21 mouse cellular contexts compared by ENCODE assay signal in the genomic region with DNA sequence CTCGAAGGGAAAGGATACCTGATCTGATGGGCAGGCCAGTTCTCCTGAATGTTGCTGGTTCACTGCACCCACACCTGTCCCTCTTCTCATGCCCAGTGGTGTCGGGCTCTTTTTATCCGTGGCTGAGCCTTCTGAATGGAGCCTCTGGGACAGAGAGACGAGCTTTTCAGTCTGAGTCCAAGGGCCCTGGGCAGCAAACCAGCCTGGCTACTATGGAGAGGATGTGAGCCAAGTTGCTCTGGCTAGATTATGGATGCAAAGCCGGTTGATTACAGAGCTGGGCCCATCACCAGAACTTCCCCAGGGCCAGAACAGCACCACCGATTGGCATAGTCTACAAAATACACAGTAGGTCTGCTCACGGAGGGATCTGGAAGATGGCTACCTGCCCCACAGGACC. TPM values are rescaled to one million over a fixed set of nuclear protein-coding genes. Genes with fewer than 3 reads are reported as not detected.
DNase-seq lines count a peak whose midpoint lies in the region; ATAC-seq lines count a peak whose summit lies in the region.
"Had no signal": no experiment of that assay in that cellular context is flagged by ENCODE, and none has a peak within 500 bp of the region (broad histone marks: within the 10 kb centered on the region; RNA-seq: fewer than 3 reads in every experiment).

No protein-coding gene starts in this region.

- H3K9me3 ChIP-seq in midbrain, embryonic 16.5 days (replicated peaks; ENCODE audit: control insufficient read depth, low read length, poor library complexity, severe bottlenecking) = no peaks in the 10 kb centered on the region
- H3K9me3 ChIP-seq in midbrain, embryonic 13.5 days = no peaks in the 10 kb centered on the region
- H3K9me3 ChIP-seq in embryonic facial prominence, embryonic 14.5 days (ENCODE audit: control insufficient read depth, low read length) = no peaks in the 10 kb centered on the region
- H3K9me3 ChIP-seq: heart, embryonic 10.5 days; liver, embryonic 13.5 days; lung, embryonic 15.5 days had no signal

- no peak overlapping the region for H3K9ac ChIP-seq in midbrain, embryonic 16.5 days (ENCODE audit: low read depth, low read length)
- no peak overlapping the region for H3K9ac ChIP-seq in midbrain, embryonic 13.5 days (replicated peaks)
- H3K9ac ChIP-seq in embryonic facial prominence, embryonic 14.5 days (ENCODE audit: low read depth, low read length) = no peak overlapping the region
- H3K9ac ChIP-seq: liver, embryonic 13.5 days; lung, embryonic 15.5 days had no signal

- 67% methylated on average over 7 of the region's 7 CpGs for WGBS in midbrain, embryonic 16.5 days
- WGBS in midbrain, embryonic 13.5 days = 74% methylated on average over 7 of the region's 7 CpGs
- 73% methylated on average over 7 of the region's 7 CpGs for WGBS in embryonic facial prominence, embryonic 14.5 days

- ATAC-seq in midbrain, embryonic 16.5 days = 0 out of 2 replicates have a peak, but pooled peaks have one; percentile 37
- no peak for ATAC-seq in midbrain, embryonic 13.5 days
- ATAC-seq in embryonic facial prominence, embryonic 14.5 days (ENCODE audit: low read depth) = no peak

- no peak overlapping the region for H3K4me2 ChIP-seq in midbrain, embryonic 16.5 days (ENCODE audit: low read length)
- no peak overlapping the region for H3K4me2 ChIP-seq in midbrain, embryonic 13.5 days (replicated peaks)
- H3K4me2 ChIP-seq in embryonic facial prominence, embryonic 14.5 days (ENCODE audit: low read depth, low read length) = no peak overlapping the region
- H3K4me2 ChIP-seq: liver, embryonic 13.5 days; lung, embryonic 15.5 days; midbrain, embryonic 11.5 days had no signal

- no peaks in the 10 kb centered on the region for H3K4me1 ChIP-seq in midbrain, embryonic 16.5 days (ENCODE audit: control insufficient read depth, insufficient read depth, low read length)
- H3K4me1 ChIP-seq in midbrain, embryonic 13.5 days (replicated peaks) = peaks cover 16% of the 10 kb centered on the region; the same call in 1 of the 2 replicates
- peaks cover 18% of the 10 kb centered on the region; the same call in 1 of the 2 replicates for H3K4me1 ChIP-seq in embryonic facial prominence, embryonic 14.5 days (ENCODE audit: control insufficient read depth, insufficient read depth, low read length)
- H3K4me1 ChIP-seq: liver, embryonic 13.5 days had no signal

- no peaks in the 10 kb centered on the region for H3K27me3 ChIP-seq in midbrain, embryonic 16.5 days (ENCODE audit: control insufficient read depth, insufficient read depth, low read depth, low read length)
- H3K27me3 ChIP-seq in midbrain, embryonic 13.5 days = peaks cover 4% of the 10 kb centered on the region; the same call in 1 of the 2 replicates
- no peaks in the 10 kb centered on the region for H3K27me3 ChIP-seq in embryonic facial prominence, embryonic 14.5 days (replicated peaks; ENCODE audit: control insufficient read depth, insufficient read depth, low read length)
- H3K27me3 ChIP-seq: lung, embryonic 15.5 days had no signal

- H3K36me3 ChIP-seq in midbrain, embryonic 16.5 days (ENCODE audit: control insufficient read depth, insufficient read depth, low read length) = no peaks in the 10 kb centered on the region
- H3K36me3 ChIP-seq in midbrain, embryonic 13.5 days = no peaks in the 10 kb centered on the region
- no peaks in the 10 kb centered on the region for H3K36me3 ChIP-seq in embryonic facial prominence, embryonic 14.5 days (ENCODE audit: control insufficient read depth, insufficient read depth, low read length)
- H3K36me3 ChIP-seq: heart, embryonic 10.5 days; liver, embryonic 13.5 days; lung, embryonic 15.5 days had no signal

- peak; percentile 76 to 85 for DNase-seq in cerebellum, postnatal 10 days
- no peak for DNase-seq in cerebellum, adult 11-12 months
- DNase-seq in gastrocnemius, postnatal 25 days = peak; percentile 27
- DNase-seq in gastrocnemius, adult 8-10 months (ENCODE audit: low spot score in 2 of 2) = no peak
- DNase-seq in embryonic facial prominence, embryonic 14.5 days (ENCODE audit: low spot score) = no peak
- no peak for DNase-seq in spleen, postnatal 14 days (ENCODE audit: low spot score in 2 of 2)
- DNase-seq: adrenal gland, postnatal 10 days; B cell, adult 2 months; heart, postnatal 10 days; kidney, adult 2 months; kidney, postnatal 25 days; liver, embryonic 13.5 days; right cerebral cortex, adult 18-20 months; thymus, postnatal 14 days had no signal

- H3K27ac ChIP-seq in midbrain, embryonic 16.5 days (ENCODE audit: low read length) = no peak overlapping the region
- H3K27ac ChIP-seq in midbrain, embryonic 13.5 days = no peak overlapping the region
- peak overlapping the region; percentile 4 for H3K27ac ChIP-seq in embryonic facial prominence, embryonic 14.5 days (replicated peaks; ENCODE audit: low read depth, low read length)
- H3K27ac ChIP-seq: heart, embryonic 10.5 days; liver, embryonic 13.5 days; lung, embryonic 15.5 days; macrophage; stomach, postnatal 0 days had no signal

- no peak overlapping the region for H3K4me3 ChIP-seq in midbrain, embryonic 16.5 days (ENCODE audit: low read depth, low read length)
- no peak overlapping the region for H3K4me3 ChIP-seq in midbrain, embryonic 13.5 days (replicated peaks)
- H3K4me3 ChIP-seq in embryonic facial prominence, embryonic 14.5 days (ENCODE audit: low read depth, low read length) = no peak overlapping the region
- H3K4me3 ChIP-seq: heart, embryonic 10.5 days; liver, embryonic 13.5 days; lung, embryonic 15.5 days had no signal

RNA-seq across cellular contexts. Expression of a gene that starts 18.5 kb away (rescaled TPM):
- 1 to 10 TPM; 9.5 to 9.8 TPM for total RNA-seq in gastrocnemius, postnatal 25 days (2021)
- 10 to 100 TPM in 2 of 4 experiments, 1 to 10 TPM in 2; 7.4 to 13.8 (median 10.0) TPM for total RNA-seq in gastrocnemius, adult 8-10 months (2022)
- 9.3 and 11.3 TPM in 2 replicates for polyA plus RNA-seq in midbrain, embryonic 16.5 days (2015; fragmentation: Nextera tagmentation; extraction: Ambion mirVana)
- polyA plus RNA-seq in midbrain, embryonic 13.5 days (2015; fragmentation: Nextera tagmentation; extraction: Ambion mirVana) = 15.4 and 17.2 TPM in 2 replicates
- 11.4 and 11.8 TPM in 2 replicates for polyA plus RNA-seq in embryonic facial prominence, embryonic 14.5 days (2014; fragmentation: Nextera tagmentation; extraction: Ambion mirVana)
- polyA plus RNA-seq: macrophage had no signal

Comparison
In these comparisons a context has a peak if more than half of its experiments do, and no peak if none do; other contexts are left out.
1. DNase-seq: peak in cerebellum, postnatal 10 days (2 of 2) and gastrocnemius, postnatal 25 days (single experiment); none in cerebellum, adult 11-12 months (single experiment), gastrocnemius, adult 8-10 months (0 of 2), embryonic facial prominence, embryonic 14.5 days (single experiment) and spleen, postnatal 14 days (0 of 2).